Mouse (Mus musculus) myocyte (in vitro differentiated cells): ENCODE results near the gene Tjp2. TPM values are rescaled to one million over a fixed set of nuclear protein-coding genes. Genes with fewer than 3 reads are reported as not detected.

Source experiments
- H3K27me3 ChIP-seq: one replicate; pipeline ENCODE4 v1.6.1; 2011; ENCODE audit not compliant: control insufficient read depth, insufficient read depth, insufficient read length
- H3K36me3 ChIP-seq: one replicate; pipeline ENCODE4 v1.6.1; 2011; ENCODE audit not compliant: control insufficient read depth, insufficient read depth
- H3K4me2 ChIP-seq: one replicate; pipeline ENCODE4 v1.6.1; 2011; ENCODE audit warnings: low read depth, control low read depth
- H3K4me3 ChIP-seq: one replicate; pipeline ENCODE4 v1.5.1; 2011; ENCODE audit warnings: mild to moderate bottlenecking, control low read depth, moderate library complexity
- H3K79me2 ChIP-seq: one replicate; pipeline ENCODE4 v1.6.1; 2011; ENCODE audit not compliant: control insufficient read depth, insufficient read depth
- H3ac ChIP-seq: one replicate; pipeline ENCODE4 v1.6.1; 2011; ENCODE audit not compliant: control insufficient read depth, insufficient read length
- CEBPB ChIP-seq: IDR thresholded peaks from 2 replicates; pipeline ENCODE4 v1.6.1; 2011; ENCODE audit warnings: mild to moderate bottlenecking, moderate library complexity; ENCODE audit not compliant: poor library complexity, insufficient read depth, severe bottlenecking
- E2F4 ChIP-seq: IDR thresholded peaks from one replicate; pipeline ENCODE4 v1.6.1; 2011; ENCODE audit warnings: mild to moderate bottlenecking, control low read depth, moderate library complexity; ENCODE audit not compliant: insufficient read depth
- MAX ChIP-seq: IDR thresholded peaks from one replicate; pipeline ENCODE4 v1.6.1; 2011; ENCODE audit warnings: low read depth, mild to moderate bottlenecking, control low read depth
- MYOD1 ChIP-seq, 3 experiments: IDR thresholded peaks; one replicate each; pipeline ENCODE4 v1.6.1; 2011; ENCODE audit warnings: control low read depth in 2 of 3, low read depth in 2 of 3, mild to moderate bottlenecking in 2 of 3, moderate library complexity in 1 of 3; ENCODE audit not compliant: insufficient read length in 2 of 3, control insufficient read depth in 1 of 3
- MYOG ChIP-seq, 3 experiments: IDR thresholded peaks; one replicate each; pipeline ENCODE4 v1.6.1; 2011; ENCODE audit warnings: control low read depth in 2 of 3, low read depth in 2 of 3, mild to moderate bottlenecking in 2 of 3; ENCODE audit not compliant: insufficient read length in 2 of 3, control insufficient read depth in 1 of 3, insufficient read depth in 1 of 3
- POLR2A ChIP-seq: IDR thresholded peaks from one replicate; pipeline ENCODE4 v1.6.1; 2011; ENCODE audit warnings: low read depth, mild to moderate bottlenecking, control low read depth, moderate library complexity; ENCODE audit not compliant: insufficient read length
- POLR2AphosphoS2 ChIP-seq: IDR thresholded peaks from one replicate; pipeline ENCODE4 v1.6.1; 2011; ENCODE audit warnings: low read depth, control low read depth; ENCODE audit not compliant: insufficient read length
- REST ChIP-seq: IDR thresholded peaks from one replicate; pipeline ENCODE4 v1.6.1; 2011; ENCODE audit warnings: mild to moderate bottlenecking, control low read depth, moderate library complexity; ENCODE audit not compliant: insufficient read depth, insufficient read length
- SRF ChIP-seq: IDR thresholded peaks from one replicate; pipeline ENCODE4 v1.6.1; 2011; ENCODE audit warnings: low read depth; ENCODE audit not compliant: control insufficient read depth, insufficient read length
- TCF12 ChIP-seq: IDR thresholded peaks from one replicate; pipeline ENCODE4 v1.6.1; 2011; ENCODE audit warnings: mild to moderate bottlenecking, control low read depth; ENCODE audit not compliant: poor library complexity, insufficient read depth, severe bottlenecking
- TCF3 ChIP-seq: IDR thresholded peaks from one replicate; pipeline ENCODE4 v1.6.1; 2011; ENCODE audit warnings: low read depth, control low read depth; ENCODE audit not compliant: insufficient read length
- USF1 ChIP-seq: IDR thresholded peaks from one replicate; pipeline ENCODE4 v1.6.1; 2011; ENCODE audit warnings: low read depth, mild to moderate bottlenecking, control low read depth, moderate library complexity
- polyA plus RNA-seq: library from polyadenylated mRNA; unstranded; fragments of >200 nt; fragmentation: generic; extraction: Trizol; gene quantifications from one replicate; pipeline ENCODE4 v1.2.1, GENCODE M21; 2012; ENCODE audit warnings: missing spikeins

Gene Tjp2
- polyA plus RNA-seq, 1 experiment: 5.2 TPM

GRCm38 (mm10) chr19:24058851-24059250 is 166.0 kb downstream of the Tjp2 start:
- Histone ChIP-seq H3ac (no peak overlapping the region), H3K4me3 (no peak overlapping the region), H3K79me2 (no peaks in the 10 kb centered on the region)

GRCm38 (mm10) chr19:24058021-24058420 is 166.8 kb downstream of the Tjp2 start:
- H3ac ChIP-seq: no peak overlapping the region
- H3K4me2 ChIP-seq: no peak overlapping the region
- H3K79me2 ChIP-seq: no peaks in the 10 kb centered on the region

More at GRCm38 (mm10) chr19:24058851-24059250, 166.0 kb downstream of the Tjp2 start:
- Histone ChIP-seq H3K27me3 (no peaks in the 10 kb centered on the region), H3K4me2 (no peak overlapping the region), H3K36me3 (no peaks in the 10 kb centered on the region)
- TF ChIP-seq POLR2AphosphoS2 (no peak), SRF (no peak), MYOD1 (IDR thresholded peaks at IDR 0.05; ENCODE audit: control insufficient read depth in 1 of 3, insufficient read length in 2 of 3, low read depth in 2 of 3) (no peak), TCF12 (no peak), USF1 (no peak), TCF3 (no peak), CEBPB (no peak), MAX (no peak), REST (no peak), POLR2A (no peak), MYOG (IDR thresholded peaks at IDR 0.05; ENCODE audit: control insufficient read depth in 1 of 3, insufficient read depth in 1 of 3, insufficient read length in 2 of 3, low read depth in 2 of 3) (no peak), E2F4 (no peak)

GRCm38 (mm10) chr19:24056880-24057279 is 167.9 kb downstream of the Tjp2 start:
- Histone ChIP-seq H3K36me3 (no peaks in the 10 kb centered on the region), H3K27me3 (no peaks in the 10 kb centered on the region), H3ac (no peak overlapping the region), H3K4me3 (no peak overlapping the region), H3K4me2 (no peak overlapping the region), H3K79me2 (no peaks in the 10 kb centered on the region)
- no peak for TF ChIP-seq MAX
- TF ChIP-seq E2F4: no peak
- TF ChIP-seq CEBPB: no peak
- TF ChIP-seq MYOD1 (IDR thresholded peaks at IDR 0.05; ENCODE audit: control insufficient read depth in 1 of 3, insufficient read length in 2 of 3, low read depth in 2 of 3): no peak
- TF ChIP-seq MYOG (IDR thresholded peaks at IDR 0.05; ENCODE audit: control insufficient read depth in 1 of 3, insufficient read depth in 1 of 3, insufficient read length in 2 of 3, low read depth in 2 of 3): no peak
- TF ChIP-seq POLR2AphosphoS2: no peak
- TF ChIP-seq POLR2A: no peak
- no peak for TF ChIP-seq USF1
- TF ChIP-seq TCF12: no peak
- no peak for TF ChIP-seq TCF3
- no peak for TF ChIP-seq SRF
- TF ChIP-seq REST: no peak

More at GRCm38 (mm10) chr19:24058021-24058420, 166.8 kb downstream of the Tjp2 start:
- Histone ChIP-seq H3K4me3 (no peak overlapping the region), H3K27me3 (no peaks in the 10 kb centered on the region), H3K36me3 (no peaks in the 10 kb centered on the region)
- TF ChIP-seq REST (no peak), POLR2AphosphoS2 (no peak), MYOD1 (IDR thresholded peaks at IDR 0.05; ENCODE audit: control insufficient read depth in 1 of 3, insufficient read length in 2 of 3, low read depth in 2 of 3) (no peak), USF1 (no peak), MAX (no peak), TCF3 (no peak), TCF12 (no peak), E2F4 (no peak), SRF (no peak), CEBPB (no peak)

- Histone ChIP-seq H3K4me3 (no peak overlapping the region), H3K27me3 (no peaks in the 10 kb centered on the region), H3K36me3 (no peaks in the 10 kb centered on the region), H3ac (no peak overlapping the region), H3K79me2 (no peaks in the 10 kb centered on the region), H3K4me2 (peak overlapping the region; percentile 21)
- TF ChIP-seq POLR2AphosphoS2 (no peak), MYOD1 (IDR thresholded peaks at IDR 0.05; ENCODE audit: control insufficient read depth in 1 of 3, insufficient read length in 2 of 3, low read depth in 2 of 3) (no peak), TCF3 (no peak), SRF (no peak), REST (no peak), MAX (no peak), MYOG (IDR thresholded peaks at IDR 0.05; ENCODE audit: control insufficient read depth in 1 of 3, insufficient read depth in 1 of 3, insufficient read length in 2 of 3, low read depth in 2 of 3) (no peak), POLR2A (no peak), E2F4 (no peak), TCF12 (no peak), USF1 (no peak), CEBPB (no peak)
These were observed 169.9 kb downstream of the Tjp2 start for GRCm38 (mm10) chr19:24054904-24055303.

- H3K79me2 ChIP-seq: no peaks in the 10 kb centered on the region
- no peak overlapping the region for H3ac ChIP-seq
- TF ChIP-seq CEBPB: no peak
- TF ChIP-seq TCF12: no peak
- TF ChIP-seq MYOD1 (IDR thresholded peaks at IDR 0.05; ENCODE audit: control insufficient read depth in 1 of 3, insufficient read length in 2 of 3, low read depth in 2 of 3): no peak
- no peak for TF ChIP-seq E2F4
- TF ChIP-seq POLR2A: no peak
- no peak for TF ChIP-seq SRF
- no peak for TF ChIP-seq MAX
- H3K4me3 ChIP-seq: no peak overlapping the region
- H3K27me3 ChIP-seq: no peaks in the 10 kb centered on the region
- H3K36me3 ChIP-seq: no peaks in the 10 kb centered on the region
- H3K4me2 ChIP-seq: no peak overlapping the region
These were observed 170.6 kb downstream of the Tjp2 start for GRCm38 (mm10) chr19:24054265-24054664.
